Mouse (Mus musculus) layer of hippocampus, postnatal 36 days (tissue): ENCODE data around the gene Slc39a7. TPM values are rescaled to one million over a fixed set of nuclear protein-coding genes. Genes with fewer than 3 reads are reported as not detected.

Source experiments
- DNase-seq, 2 experiments: peaks; one replicate each; pipeline ENCODE4 v3.0.0; 2022
- total RNA-seq, 2 experiments: library from RNA; stranded (reverse); gene quantifications; 2 replicates each; pipeline ENCODE4 v1.2.3; 2021

Slc39a7 gene
- total RNA-seq = 10 to 100 TPM; 88.5 to 92.6 TPM

DNA sequence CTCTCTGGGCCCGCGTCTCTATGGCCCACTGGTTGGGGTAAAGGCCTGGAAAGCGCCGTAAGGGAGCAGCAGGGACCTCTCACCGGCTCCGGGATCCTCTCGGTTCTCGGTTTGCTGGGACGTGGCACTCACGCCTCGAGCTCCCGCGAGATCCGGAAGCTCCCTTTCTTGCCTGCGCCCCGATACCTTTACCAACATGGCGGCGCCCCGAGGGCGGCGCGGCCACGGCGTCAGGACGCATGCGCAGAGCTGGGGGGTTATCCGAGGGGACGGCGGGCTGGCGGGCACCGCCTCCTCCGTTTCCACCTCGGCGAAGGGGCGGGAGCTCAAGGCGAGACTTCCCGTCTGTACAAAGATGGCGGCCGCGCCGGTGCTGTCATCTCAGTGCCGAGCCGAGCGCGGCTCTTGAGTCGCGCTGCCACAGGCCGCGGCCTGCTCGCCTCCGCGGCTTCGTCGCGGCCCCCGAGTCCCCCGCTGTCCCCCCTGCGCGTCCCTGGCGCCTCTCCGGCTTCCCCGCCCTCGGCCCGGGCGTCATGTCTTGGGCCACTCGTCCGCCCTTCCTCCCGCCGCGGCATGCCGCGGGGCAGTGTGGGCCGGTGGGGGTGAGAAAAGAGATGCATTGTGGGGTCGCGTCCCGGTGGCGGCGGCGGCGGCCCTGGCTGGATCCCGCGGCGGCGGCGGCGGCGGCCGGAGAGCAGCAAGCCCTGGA is at the start of gene Slc39a7, which contains the start of gene Rxrb:
Slc39a7 (minus strand) TSS at position 218 of the 709 bp plus-strand sequence.
Rxrb (plus strand) TSS at position 348 of the 709 bp plus-strand sequence.
- DNase-seq = peak; percentile 98 to 99

DNA sequence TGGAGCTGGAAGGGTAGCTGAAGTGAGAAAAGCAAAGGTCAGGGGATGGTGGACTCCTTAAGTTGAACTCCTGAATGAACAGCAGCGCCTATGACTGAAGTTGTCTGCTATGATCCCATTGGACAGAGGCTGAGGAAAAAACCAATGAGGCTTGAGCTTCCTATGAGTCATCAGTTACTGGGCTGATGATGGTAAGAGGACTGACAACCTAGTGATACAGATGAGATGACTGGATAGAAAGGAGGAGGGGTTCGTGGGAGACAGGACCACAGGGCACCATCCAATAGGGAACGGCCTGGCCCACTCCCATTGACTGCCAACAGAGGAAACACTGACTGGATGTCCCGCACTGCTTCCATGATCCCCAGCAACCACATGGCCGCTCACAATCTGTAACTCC is 48.1 kb upstream of the Slc39a7 start:
- DNase-seq = peak in 1 of 2 experiments; percentile 11

DNA sequence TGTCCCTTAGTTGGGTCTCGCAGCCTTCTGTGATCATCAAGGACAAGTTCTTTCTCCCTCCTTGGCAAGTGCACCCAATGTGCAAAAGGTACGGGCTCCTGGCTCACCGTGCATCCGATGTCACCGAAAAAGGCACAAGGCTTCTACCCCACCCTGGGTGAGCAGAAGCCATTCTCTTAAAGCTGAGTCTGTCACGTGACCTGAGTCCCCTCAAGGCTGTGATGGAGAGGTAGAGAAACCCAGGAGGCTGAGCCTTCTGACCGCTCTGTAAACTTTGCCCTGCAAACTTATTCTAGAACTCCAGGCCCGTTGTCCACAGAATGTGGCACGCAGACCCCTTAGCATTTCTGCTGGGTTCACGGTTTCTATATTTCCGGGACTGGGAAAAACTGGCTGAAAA is 47.5 kb upstream of the Slc39a7 start:
- no peak for DNase-seq

DNA sequence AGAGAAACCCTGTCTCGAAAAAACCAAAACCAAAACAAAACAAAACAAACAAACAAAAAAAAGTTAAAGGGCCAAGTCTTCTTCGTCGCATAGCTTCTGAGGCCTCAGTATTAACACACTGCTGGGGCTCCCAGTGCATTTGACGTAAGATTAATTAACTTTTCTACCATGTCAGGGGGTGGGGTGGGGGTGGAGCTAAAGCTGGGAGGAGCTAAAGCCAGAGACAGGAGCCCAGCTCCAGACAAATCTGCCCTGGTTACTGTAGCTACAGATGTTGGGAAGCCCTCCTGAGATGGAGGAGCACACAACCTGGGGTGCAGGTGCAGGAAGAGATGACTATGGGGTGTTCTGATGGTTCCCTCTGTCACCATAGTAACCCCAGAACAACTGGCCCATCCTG is 46.7 kb upstream of the Slc39a7 start:
- no peak for DNase-seq

DNA sequence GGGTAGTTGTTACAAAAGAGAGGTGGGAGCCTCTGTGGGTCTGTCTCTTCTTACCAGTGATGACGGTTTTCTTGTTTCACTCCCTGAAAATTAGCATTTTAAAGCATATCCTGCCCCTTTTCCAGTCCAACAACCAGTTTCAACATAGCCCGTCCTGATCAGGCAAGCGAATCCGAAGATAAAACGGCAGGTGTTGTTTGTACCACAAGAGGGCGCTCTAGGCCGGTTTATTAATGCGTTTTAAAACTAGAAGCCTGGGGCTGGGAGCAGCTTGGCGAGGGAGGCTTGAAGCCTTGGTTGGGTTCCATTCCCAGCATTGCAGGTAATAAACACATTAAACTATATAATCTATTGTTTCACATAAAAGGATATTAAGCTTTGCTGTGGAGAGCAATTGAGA is 46.1 kb upstream of the Slc39a7 start:
- DNase-seq = peak; percentile 45 to 56

DNA sequence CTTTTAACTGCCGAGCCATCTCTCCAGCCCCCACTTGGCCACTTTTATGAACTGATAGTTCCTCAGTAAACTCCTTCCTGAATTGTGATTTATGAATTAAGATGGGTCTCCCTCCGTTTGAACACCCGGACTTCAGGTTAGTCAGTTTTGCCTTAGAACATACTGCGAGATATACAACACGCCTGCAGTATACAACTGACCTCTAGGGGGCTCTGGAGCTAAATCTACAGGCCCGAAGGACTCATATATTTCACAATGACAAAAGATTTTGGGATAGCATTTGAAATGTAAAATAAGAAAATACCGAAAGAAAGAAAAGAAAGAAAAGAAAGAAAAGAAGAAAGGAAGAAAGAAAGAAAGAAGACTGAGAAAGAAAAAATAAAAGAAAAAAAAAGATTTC is 43.8 kb upstream of the Slc39a7 start:
- DNase-seq = peak; percentile 17 to 61

DNA sequence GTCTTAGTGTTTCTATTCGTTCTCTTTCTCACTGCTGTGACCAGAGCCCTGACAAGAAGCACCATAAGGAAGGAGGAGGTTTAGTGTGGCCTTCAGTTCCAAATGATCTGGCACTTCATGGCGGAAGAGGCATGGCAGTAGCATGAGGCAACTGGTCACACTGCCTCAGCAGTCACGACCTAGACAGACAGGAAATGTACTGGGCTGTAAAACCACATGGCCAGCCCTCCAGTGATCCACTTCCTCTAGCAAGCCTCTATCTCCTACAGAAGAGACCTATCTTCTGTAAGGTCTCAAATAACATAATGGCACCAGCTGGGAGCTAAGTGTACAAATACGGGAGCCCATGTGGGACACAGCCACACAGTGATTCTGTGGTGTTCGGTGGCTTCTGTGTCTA is 40.6 kb upstream of the Slc39a7 start:
- no peak for DNase-seq

DNA sequence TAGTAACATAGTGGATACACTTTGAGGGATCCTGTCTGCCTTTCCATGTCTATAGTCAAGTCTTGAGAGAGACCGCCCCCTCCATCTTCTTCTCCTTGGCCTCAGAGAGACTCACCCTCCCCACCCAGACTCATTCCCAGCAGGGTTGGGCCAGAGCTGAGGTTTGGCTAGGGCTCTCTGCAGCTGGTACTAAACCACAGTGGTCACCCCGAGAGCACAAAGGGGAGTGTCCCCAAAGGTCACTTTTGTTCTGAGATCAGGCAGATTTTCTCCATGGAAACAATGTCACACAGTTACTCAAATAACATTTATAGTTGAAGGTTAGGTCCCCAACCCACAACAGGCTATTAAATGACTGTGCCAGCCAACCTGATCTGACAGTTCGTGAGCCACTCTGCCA is 37.4 kb upstream of the Slc39a7 start:
- DNase-seq = no peak

DNA sequence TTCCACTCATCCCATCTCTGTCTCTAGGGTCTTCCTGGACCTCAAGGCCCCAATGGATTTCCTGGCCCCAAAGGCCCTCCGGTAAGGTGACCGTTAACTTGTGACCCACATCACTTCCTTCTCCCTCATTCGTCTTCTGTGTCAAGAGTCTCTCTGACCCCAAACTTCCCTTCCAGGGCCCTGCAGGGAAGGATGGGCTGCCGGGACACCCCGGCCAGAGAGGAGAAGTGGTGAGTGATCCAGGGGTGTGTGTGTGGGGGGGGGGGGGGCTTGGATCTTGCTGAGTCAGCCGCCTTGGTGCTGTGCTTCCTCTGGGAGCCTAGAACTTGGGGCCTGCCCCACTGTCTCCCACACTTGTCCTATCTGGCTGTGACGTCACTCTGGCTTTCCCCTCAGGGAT is 25.7 kb upstream of the Slc39a7 start:
- no peak for DNase-seq

DNA sequence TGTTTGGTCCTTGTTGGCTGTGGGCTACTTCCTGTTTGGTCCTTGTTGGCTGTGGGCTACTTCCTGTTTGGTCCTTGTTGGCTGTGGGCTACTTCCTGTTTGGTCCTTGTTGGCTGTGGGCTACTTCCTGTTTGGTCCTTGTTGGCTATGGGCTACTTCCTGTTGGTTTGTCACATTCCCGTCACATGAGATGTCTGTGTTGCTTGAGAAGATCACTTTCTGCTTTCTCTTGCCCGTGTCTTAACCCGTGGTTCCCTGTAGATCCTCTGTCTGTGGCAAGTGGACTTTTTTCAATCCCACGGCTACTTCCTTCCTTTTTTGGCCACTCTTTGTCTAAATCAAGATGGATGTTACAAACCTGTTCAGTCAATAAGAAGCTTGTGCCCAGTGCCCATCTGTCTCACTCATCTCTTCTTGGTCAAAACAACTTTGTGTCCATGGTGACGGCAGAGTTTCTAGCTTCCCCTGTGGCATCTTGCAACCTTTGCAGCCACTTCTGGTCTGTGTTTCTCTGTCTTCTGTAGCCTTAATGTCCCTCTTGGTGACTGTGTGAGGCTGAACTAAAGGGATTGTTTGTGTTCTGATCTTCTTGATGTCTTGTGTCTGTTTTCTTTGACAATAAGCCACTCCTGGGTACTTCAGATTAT is 16.0 kb upstream of the Slc39a7 start:
- DNase-seq = no peak

DNA sequence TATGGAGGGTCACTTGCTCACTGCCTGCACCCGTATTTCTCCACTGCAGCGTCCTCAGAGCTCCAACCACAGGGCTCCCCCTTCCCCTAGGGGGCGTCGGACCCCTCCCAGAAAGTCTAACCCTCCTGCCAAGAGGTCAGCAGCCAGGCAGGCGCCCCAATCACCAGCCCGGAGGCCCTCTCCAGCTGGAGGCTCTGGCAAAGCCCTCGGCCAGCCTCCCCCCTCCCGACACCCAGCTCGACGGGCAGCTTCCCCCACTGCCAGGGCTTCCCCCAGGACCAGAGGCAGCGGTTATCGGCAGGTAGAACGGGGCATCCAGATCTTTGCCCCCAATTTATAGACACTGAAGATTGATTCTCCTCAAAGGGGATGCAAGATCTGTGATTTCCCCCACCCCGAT is 14.5 kb upstream of the Slc39a7 start:
- no peak for DNase-seq

DNA sequence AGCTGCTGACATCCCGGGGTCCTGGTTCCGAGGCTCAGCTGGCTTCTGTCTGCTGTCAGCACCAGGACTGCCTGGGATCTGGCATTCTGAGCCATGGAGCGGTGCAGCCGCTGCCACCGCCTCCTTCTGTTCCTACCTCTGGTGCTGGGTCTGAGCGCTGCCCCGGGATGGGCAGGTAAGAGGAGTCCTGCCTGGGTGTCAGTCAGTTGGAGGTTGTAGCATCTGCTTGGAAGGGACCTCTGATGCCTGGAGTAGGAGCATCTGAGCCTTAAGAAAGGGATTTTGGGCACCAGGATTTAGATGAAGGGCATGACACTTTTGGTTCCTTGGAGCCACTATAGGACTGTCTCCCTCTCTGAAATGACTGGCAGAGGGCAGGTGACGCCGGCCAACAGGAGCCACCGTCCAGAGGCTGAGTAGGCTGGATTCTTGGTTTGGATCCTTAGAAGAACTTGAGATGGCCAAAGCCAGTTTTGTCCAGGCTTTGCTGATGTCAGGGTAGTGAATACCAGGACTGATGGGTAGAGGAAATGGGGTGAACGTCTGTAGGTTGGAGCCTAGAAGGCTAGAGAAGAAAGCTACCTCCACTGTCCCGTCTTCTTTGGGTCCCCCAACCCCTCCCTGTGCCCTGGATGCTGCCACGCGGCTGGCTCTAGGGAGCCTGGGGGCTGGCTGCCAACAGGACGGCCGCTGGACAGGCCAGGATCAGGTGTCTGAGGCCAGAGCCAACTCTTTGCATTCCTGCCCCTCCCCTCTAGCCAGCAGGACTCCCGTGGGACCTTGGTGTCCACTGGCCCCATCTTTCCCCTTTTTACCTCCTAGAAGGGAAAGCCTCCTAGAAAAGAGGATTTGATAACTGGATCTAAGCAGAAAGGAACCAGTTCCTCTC is 8.3 kb upstream of the Slc39a7 start:
- DNase-seq = no peak

DNA sequence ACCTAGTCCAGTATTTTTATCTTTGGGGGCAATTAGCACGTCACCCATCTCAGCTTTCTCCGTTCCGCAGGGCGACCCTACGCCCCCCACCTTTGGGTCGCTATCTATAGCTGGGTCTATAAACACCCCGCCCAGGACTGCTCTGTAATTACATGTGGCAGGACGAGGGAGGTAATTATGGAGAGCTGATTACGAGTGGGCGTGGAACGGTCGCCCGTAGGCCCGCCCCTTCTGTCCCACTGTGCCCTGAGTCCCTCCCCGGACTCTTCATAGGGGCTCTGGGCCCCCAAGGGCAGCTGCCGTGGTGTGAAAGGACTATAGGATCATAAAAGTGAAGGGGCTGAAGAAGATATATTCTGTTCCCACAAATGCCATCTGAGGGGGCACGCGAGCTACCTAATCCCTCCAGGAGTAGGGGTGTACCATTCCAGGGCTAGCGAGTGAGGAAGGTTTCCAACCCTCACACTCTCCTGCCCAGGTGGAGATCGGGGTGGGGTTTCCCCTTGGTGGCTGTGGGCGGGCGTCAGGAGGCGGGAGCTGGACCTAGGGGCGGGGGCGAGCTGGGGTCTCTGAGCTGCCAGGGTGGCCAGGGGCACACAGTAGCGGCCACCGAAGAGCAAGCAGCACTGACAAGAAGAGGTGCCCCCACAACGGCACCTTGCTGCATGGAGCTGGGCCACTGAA is 7.5 kb upstream of the Slc39a7 start, which contains the start of gene Col11a2:
Col11a2 (plus strand) TSS at position 560 of the 684 bp plus-strand sequence.
- no peak for DNase-seq

DNA sequence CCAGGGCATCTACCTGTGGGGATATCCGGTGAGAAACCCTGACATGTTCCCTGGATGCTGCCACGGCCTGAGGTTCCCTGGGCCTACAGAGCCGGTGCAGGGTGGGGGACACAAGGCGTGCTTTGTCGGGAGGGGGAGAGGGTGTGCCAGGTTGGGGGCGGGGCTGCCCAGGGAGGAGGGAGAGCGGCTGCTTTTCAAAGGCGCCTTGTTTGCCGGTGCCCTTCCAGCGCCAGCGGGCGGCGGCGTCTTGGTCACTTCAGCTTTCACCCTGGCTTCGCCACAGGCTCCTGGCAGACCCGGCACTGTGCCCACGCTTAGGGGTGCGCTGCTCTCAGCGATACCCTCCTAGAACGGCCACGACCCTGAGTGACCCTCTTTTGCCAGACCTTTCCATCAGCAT is 7.0 kb upstream of the Slc39a7 start:
- DNase-seq = peak in 1 of 2 experiments; percentile 78

DNA sequence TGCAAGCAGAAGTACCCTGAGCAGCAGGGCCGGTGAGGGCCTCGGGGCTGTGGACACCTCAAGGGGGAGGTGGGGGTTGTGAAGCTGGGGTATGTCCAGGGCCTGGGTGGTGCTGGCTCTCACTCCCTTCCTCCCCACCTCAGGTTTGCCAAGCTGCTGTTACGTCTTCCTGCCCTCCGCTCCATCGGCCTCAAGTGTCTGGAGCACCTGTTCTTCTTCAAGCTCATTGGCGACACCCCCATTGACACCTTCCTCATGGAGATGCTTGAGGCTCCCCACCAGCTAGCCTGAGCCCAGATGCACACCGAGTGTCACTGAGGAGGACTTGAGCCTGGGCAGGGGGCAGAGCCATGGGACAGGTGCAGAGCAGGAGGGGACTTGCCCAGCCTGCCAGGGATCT is 5.8 kb upstream of the Slc39a7 start:
- no peak for DNase-seq

DNA sequence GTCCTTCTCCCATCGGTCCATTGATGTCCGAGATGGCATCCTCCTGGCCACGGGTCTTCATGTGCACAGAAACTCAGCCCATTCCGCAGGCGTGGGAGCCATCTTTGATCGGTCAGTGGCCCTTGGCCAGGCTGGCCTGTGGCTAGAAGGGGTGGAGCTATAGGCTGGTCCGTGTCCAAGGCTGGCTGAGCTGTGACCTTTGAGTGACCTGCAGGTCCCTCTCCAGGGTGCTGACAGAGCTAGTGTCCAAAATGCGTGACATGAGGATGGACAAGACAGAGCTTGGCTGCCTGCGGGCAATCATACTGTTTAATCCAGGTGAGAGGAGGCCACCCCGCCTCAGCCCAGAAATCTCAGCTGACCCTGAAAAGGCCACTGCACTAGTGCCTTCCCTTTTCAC is 5.2 kb upstream of the Slc39a7 start:
- DNase-seq = no peak

DNA sequence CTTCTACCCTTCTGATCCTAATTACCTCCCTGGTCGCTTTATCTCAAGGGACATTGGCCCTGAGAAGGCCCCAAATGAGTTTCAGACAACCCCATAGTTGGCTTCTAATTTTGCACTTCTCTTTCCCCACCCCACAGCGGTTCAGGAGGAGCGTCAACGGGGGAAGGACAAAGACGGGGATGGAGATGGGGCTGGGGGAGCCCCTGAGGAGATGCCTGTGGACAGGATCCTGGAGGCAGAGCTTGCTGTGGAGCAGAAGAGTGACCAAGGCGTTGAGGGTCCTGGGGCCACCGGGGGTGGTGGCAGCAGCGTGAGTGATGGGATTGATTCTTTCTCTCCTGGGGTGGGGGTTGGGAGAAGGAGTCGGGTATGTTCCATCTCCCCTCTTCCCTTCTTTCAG is 4.0 kb upstream of the Slc39a7 start:
- DNase-seq = no peak

DNA sequence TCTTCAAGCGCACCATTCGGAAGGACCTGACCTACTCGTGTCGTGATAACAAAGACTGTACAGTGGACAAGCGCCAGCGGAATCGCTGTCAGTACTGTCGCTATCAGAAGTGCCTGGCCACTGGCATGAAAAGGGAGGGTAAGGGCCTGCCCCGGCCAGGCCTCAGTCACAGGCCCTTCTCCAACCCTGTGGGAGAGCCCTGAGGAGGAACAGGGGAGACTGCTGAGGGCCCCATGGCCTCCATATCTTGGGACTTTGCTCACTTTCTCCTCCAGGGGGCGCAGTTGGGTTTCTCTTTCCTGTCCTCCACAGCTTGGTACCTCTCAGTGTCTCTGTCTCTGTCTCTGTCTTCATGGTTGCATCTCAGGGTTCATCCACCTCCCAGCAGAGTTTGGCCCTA is 2.6 kb upstream of the Slc39a7 start:
- no peak for DNase-seq

DNA sequence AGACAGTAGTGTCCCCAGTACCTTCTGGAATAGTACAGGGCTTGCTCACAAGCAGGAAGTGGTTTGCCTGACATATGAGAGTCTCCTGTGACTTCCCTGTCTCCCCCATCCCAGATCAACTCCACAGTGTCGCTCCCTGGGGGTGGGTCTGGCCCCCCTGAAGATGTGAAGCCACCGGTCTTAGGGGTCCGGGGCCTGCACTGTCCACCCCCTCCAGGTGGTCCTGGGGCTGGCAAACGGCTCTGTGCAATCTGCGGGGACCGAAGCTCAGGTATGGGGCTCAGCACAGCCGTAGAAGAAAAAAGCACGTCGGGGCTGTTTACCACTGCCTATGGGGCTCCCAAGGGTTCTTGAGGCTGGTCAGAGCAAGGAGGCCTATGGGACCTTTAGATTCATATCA is 2.0 kb upstream of the Slc39a7 start:
- no peak for DNase-seq

DNA sequence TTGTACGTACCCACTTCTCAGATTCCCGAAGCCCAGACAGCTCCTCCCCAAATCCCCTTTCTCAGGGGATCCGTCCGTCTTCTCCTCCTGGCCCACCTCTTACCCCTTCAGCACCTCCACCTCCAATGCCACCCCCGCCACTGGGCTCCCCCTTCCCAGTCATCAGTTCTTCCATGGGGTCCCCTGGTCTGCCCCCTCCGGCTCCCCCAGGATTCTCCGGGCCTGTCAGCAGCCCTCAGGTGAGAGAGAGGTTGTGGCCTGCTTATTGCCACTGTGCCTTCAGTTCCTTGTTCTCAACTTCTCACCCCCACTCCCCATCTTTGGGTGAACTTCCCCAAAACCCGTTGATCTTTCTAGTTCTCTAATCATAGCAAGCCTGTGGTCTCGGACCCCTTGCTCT is 1.3 kb upstream of the Slc39a7 start:
- DNase-seq = no peak

DNA sequence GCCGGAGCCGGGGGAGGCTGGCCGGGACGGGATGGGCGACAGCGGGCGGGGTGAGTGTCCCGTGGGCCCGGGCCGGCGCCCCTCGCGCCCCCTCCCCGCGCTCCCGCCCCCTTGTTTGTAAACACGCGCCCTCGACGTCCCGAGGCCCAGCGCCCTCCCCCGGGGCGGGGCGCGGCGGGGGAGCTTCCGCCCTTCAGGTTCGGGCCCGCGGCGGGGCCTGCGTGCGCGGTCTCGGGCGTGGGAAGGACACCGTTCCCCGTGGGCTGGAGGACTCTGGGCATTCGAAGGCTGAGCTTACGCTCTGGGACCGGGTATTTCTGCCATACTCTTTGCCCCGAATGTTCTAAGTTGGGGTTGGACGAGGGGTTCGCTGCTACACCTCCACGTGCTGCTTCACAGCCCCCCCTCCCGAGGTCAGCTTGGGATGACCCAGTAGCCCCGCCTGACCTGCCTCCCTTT is 721 bp upstream of the Slc39a7 start:
- peak in 1 of 2 experiments; percentile 74 for DNase-seq

DNA sequence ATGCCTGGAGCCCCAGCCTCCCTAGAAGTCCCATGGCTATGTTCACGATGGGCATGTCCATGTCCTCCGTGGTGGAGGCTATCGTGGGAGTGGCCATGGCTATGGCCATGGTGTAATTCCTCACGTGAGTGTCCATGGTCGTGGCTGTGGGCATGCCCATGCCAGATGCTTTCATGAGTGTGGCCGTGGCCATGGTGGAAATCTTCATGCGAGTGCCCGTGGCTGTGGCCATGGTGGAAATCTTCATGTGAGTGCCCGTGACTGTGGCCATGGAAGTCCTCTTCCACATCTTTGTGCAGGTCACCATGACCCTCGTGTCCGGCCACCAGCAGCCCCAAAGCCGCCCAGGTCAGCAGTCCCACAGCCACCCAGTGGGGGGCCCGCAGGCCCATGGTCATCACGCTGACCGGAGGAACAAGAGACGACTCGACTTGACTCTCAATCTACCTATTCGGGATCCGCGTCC is 588 bp downstream of the Slc39a7 start:
- DNase-seq = no peak
